Mouse (Mus musculus): ENCODE results near the gene Mrm3.

Gene Mrm3

DNA sequence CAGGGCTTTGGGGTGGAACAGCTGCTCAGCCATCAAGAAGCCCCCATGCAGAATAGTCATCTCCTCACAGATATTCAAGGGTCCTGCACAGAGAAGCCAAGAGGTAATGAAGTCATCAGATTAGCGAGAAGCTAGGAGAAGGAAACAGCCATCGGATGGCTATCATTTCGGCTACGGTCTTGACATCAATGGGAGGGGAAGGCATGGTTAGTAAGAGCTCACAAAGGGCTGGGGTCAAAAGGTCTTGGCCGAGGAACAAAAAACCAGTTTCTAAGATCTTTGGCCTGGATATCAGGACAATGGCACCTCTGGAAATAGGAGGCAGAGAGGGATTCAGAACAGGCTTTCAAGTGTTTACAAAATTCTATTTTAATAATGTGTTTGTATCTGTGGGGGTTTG lies 29.7 kb upstream of the Mrm3 start:
- peaks cover 59% of the 10 kb centered on the region for H3K4me1 ChIP-seq (replicated peaks; ENCODE audit: low read depth, low read length)
- H3K27me3 ChIP-seq (ENCODE audit: insufficient read depth, low read length), result no peaks in the 10 kb centered on the region
- peaks cover 80% of the 10 kb centered on the region for H3K36me3 ChIP-seq (ENCODE audit: insufficient read depth, low read length)
- H3K9me3 ChIP-seq (ENCODE audit: low read length), result no peaks in the 10 kb centered on the region
- H3K4me3 ChIP-seq (replicated peaks; ENCODE audit: low read length), result no peak overlapping the region
- no peak for TF ChIP-seq CTCF (conservative IDR thresholded peaks at IDR 0.05; ENCODE audit: low read length)
- TF ChIP-seq POU5F1 (IDR thresholded peaks at IDR 0.05; ENCODE audit: borderline replicate concordance, low read length), result no peak
- no peak for TF ChIP-seq NANOG (IDR thresholded peaks at IDR 0.05; ENCODE audit: borderline replicate concordance, low read length)

DNA sequence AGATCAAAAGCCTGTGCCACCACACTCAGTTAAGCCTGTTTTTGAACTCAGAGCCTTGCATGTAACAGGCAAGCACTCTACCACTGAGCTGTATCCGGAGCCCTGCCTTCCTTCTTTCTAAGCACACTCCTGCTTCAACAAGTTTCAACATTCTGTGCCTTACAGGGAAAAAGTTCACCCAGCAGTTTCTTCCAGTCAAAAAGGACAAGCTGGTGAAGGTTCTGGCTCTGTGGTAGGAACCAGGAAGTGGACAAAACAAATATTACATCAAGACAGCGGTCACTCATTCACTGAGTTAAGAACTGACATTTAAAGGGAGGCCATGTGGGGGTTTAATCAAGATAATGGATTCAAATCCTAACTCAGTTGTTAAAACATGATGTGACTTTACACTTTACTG lies 28.5 kb upstream of the Mrm3 start:
- TF ChIP-seq CTCF (conservative IDR thresholded peaks at IDR 0.05; ENCODE audit: low read length) (no peak), NANOG (IDR thresholded peaks at IDR 0.05; ENCODE audit: borderline replicate concordance, low read length) (no peak), POU5F1 (IDR thresholded peaks at IDR 0.05; ENCODE audit: borderline replicate concordance, low read length) (no peak)
- Histone ChIP-seq H3K36me3 (ENCODE audit: insufficient read depth, low read length) (peaks cover 79% of the 10 kb centered on the region), H3K27me3 (ENCODE audit: insufficient read depth, low read length) (no peaks in the 10 kb centered on the region), H3K4me1 (replicated peaks; ENCODE audit: low read depth, low read length) (peaks cover 55% of the 10 kb centered on the region), H3K4me3 (replicated peaks; ENCODE audit: low read length) (no peak overlapping the region), H3K9me3 (ENCODE audit: low read length) (no peaks in the 10 kb centered on the region)

DNA sequence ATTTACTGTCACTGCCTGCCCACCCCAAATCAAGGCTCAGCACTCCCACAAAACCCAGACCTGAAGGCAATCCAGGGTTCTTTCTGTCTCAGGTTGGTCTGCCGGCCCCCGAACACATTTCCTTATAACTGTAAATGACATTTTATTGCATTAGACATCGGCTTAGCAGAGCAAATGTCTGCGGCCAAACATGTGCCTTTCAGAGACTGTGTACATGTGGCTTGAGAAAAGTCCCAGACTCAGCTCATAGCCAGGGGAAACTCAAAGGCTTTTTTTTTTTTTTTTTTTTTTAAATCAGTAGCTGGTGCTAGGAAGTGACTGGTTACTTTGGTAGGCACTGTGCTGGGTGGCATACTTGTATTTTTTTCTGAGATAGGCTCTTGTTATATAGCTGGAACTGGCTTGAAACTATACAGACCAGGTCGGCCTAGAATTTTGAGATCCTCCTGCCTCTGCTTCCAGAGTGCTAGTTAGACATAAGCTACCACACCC lies 27.4 kb upstream of the Mrm3 start:
- H3K27me3 ChIP-seq (ENCODE audit: insufficient read depth, low read length), result no peaks in the 10 kb centered on the region
- H3K4me1 ChIP-seq (replicated peaks; ENCODE audit: low read depth, low read length), result peaks cover 53% of the 10 kb centered on the region
- TF ChIP-seq CTCF (conservative IDR thresholded peaks at IDR 0.05; ENCODE audit: low read length), result no peak
- TF ChIP-seq NANOG (IDR thresholded peaks at IDR 0.05; ENCODE audit: borderline replicate concordance, low read length), result no peak
- no peak for TF ChIP-seq POU5F1 (IDR thresholded peaks at IDR 0.05; ENCODE audit: borderline replicate concordance, low read length)
- peaks cover 77% of the 10 kb centered on the region for H3K36me3 ChIP-seq (ENCODE audit: insufficient read depth, low read length)
- peak overlapping the region; percentile 96 for H3K4me3 ChIP-seq (replicated peaks; ENCODE audit: low read length)
- no peaks in the 10 kb centered on the region for H3K9me3 ChIP-seq (ENCODE audit: low read length)

DNA sequence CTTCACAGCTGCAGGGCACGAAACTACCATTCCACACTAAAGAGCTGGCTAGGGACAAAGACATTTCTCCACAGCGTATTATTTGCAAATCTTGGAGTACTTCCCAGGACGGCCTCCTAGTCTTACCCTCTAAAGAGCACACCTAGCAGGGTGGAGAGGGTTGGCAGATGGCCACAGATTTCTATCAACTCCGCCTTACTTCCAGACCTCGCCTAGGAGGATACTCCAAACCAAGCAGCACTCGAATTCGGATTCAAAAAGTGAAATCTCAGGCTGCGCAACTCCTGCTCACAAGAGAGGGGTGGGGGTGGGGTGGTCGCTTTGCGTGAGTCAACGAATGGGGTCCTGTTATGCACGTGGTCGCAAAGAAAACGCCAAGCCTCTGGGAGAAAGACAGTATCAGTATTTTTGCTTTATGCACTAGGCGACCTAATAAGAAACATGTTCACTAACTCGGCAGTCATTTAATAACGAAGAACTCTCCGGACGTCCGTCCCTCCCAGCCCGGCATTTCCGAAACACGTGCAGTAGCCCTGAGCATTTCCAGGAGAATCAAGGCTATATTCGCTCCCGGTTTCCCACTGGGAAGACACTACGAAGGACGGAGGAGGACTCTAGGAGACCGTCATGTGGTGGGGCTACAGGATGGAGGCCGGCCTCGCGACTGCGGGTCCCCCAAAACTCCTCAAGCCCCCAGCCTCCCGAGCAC lies 26.7 kb upstream of the Mrm3 start:
- Histone ChIP-seq H3K9me3 (ENCODE audit: low read length) (no peaks in the 10 kb centered on the region), H3K27me3 (ENCODE audit: insufficient read depth, low read length) (no peaks in the 10 kb centered on the region), H3K36me3 (ENCODE audit: insufficient read depth, low read length) (peaks cover 77% of the 10 kb centered on the region), H3K4me3 (replicated peaks; ENCODE audit: low read length) (peak overlapping the region; percentile 96), H3K4me1 (replicated peaks; ENCODE audit: low read depth, low read length) (peaks cover 52% of the 10 kb centered on the region)
- TF ChIP-seq POU5F1 (IDR thresholded peaks at IDR 0.05; ENCODE audit: borderline replicate concordance, low read length) (no peak), CTCF (conservative IDR thresholded peaks at IDR 0.05; ENCODE audit: low read length) (no peak), NANOG (IDR thresholded peaks at IDR 0.05; ENCODE audit: borderline replicate concordance, low read length) (no peak)

DNA sequence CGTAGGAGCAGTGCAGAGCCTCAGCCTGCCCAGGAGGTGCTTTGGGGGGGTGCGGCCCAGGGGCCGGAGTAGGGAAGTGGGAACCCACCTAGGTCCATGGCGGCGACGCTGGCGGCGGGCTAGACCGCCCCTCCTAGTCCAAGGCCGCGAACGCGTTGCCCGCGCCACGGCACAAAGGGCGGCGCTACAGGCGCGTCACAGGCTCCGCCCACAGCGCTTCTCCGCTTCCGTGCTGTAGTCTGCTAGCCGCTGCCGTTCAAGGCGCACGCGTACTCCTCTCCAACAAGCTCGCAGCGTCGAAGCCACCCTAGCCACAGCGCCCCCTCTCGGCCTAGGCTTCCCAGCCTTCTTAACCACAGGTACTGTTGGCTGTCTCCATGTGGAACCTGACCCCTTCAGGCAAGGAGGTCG lies 26.1 kb upstream of the Mrm3 start, which contains the start of the genes Dbil5 and Gemin4:
Dbil5 (plus strand) TSS at position 219 of the 411 bp plus-strand sequence.
Gemin4 (minus strand) TSS at position 275 of the 411 bp plus-strand sequence.
- TF ChIP-seq POU5F1 (IDR thresholded peaks at IDR 0.05; ENCODE audit: borderline replicate concordance, low read length), result no peak
- no peak for TF ChIP-seq NANOG (IDR thresholded peaks at IDR 0.05; ENCODE audit: borderline replicate concordance, low read length)
- peak; percentile 86 for TF ChIP-seq CTCF (conservative IDR thresholded peaks at IDR 0.05; ENCODE audit: low read length)
- Histone ChIP-seq H3K27me3 (ENCODE audit: insufficient read depth, low read length) (no peaks in the 10 kb centered on the region), H3K4me1 (replicated peaks; ENCODE audit: low read depth, low read length) (peaks cover 49% of the 10 kb centered on the region), H3K36me3 (ENCODE audit: insufficient read depth, low read length) (peaks cover 75% of the 10 kb centered on the region), H3K4me3 (replicated peaks; ENCODE audit: low read length) (peak within 1 kb of the TSS; percentile 96), H3K9me3 (ENCODE audit: low read length) (no peaks in the 10 kb centered on the region)

DNA sequence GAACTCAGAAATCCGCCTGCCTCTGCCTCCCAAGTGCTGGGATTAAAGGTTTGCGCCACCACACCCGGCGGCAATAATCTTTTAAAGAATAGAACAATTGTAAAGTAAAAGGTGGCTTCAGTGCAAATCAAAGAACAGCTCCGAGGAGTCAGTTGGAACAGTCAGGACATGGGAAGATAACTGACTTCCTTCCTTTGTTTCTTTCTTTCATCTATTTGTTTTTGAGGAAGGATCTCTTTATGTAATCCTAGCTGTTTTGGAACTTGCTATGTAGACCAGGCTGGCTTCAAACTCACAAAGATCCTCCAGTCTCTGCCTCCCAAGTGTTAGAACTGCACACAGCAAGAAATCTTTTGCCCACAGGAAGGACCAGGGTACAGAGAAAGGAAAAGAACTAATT lies 18.9 kb upstream of the Mrm3 start:
- H3K36me3 ChIP-seq (ENCODE audit: insufficient read depth, low read length), result peaks cover 56% of the 10 kb centered on the region
- no peaks in the 10 kb centered on the region for H3K9me3 ChIP-seq (ENCODE audit: low read length)
- no peaks in the 10 kb centered on the region for H3K27me3 ChIP-seq (ENCODE audit: insufficient read depth, low read length)
- H3K4me3 ChIP-seq (replicated peaks; ENCODE audit: low read length), result no peak overlapping the region
- peaks cover 20% of the 10 kb centered on the region for H3K4me1 ChIP-seq (replicated peaks; ENCODE audit: low read depth, low read length)
- peak; percentile 84 for TF ChIP-seq NANOG (IDR thresholded peaks at IDR 0.05; ENCODE audit: borderline replicate concordance, low read length)
- TF ChIP-seq CTCF (conservative IDR thresholded peaks at IDR 0.05; ENCODE audit: low read length), result no peak

DNA sequence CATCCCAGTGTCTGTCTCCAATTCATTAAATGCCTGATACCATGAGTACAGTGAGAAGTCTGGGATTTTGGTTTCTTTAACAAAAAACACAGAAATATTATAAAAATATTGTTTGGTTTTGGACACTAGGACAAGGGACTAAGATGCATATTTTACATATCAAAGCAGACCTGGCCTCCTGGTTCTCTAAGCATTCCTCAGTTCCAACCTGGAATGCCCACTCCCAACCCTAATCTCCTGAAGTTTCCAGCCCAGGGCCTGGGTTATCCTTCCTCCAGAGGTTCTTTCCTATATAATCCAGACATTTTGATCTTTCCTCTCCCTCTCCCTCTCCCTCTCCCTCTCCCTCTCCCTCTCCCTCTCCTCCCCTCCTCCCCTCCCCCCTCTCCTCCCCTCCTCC lies 18.5 kb upstream of the Mrm3 start:
- Histone ChIP-seq H3K36me3 (ENCODE audit: insufficient read depth, low read length) (peaks cover 52% of the 10 kb centered on the region), H3K4me1 (replicated peaks; ENCODE audit: low read depth, low read length) (peaks cover 20% of the 10 kb centered on the region), H3K27me3 (ENCODE audit: insufficient read depth, low read length) (no peaks in the 10 kb centered on the region), H3K4me3 (replicated peaks; ENCODE audit: low read length) (no peak overlapping the region), H3K9me3 (ENCODE audit: low read length) (no peaks in the 10 kb centered on the region)
- TF ChIP-seq CTCF (conservative IDR thresholded peaks at IDR 0.05; ENCODE audit: low read length) (no peak), POU5F1 (IDR thresholded peaks at IDR 0.05; ENCODE audit: borderline replicate concordance, low read length) (no peak), NANOG (IDR thresholded peaks at IDR 0.05; ENCODE audit: borderline replicate concordance, low read length) (no peak)

DNA sequence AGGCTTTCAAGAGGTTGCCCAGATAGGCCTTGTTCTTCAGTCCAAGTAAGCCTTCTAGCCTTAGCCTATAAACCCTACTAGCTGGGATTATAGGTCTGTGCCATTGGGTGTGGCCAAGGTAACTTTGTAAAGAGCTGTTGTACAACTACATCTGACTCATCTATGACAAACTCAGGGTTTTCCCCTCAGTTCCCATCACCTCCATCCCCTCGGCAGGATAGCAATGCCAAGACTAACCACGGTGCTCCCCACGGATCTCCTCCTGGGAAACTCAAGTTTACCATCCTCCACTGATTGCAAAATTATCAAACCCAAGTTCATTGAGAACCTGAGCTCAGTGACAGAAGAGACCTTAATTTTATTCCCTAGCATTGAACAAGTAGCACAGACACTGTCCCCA lies 7.4 kb upstream of the Mrm3 start:
- H3K9me3 ChIP-seq (ENCODE audit: low read length), result no peaks in the 10 kb centered on the region
- H3K36me3 ChIP-seq (ENCODE audit: insufficient read depth, low read length), result peaks cover 78% of the 10 kb centered on the region
- TF ChIP-seq POU5F1 (IDR thresholded peaks at IDR 0.05; ENCODE audit: borderline replicate concordance, low read length) (no peak), NANOG (IDR thresholded peaks at IDR 0.05; ENCODE audit: borderline replicate concordance, low read length) (no peak)
- H3K4me3 ChIP-seq (replicated peaks; ENCODE audit: low read length), result no peak overlapping the region
- no peaks in the 10 kb centered on the region; the same call in 1 of the 2 replicates for H3K4me1 ChIP-seq (replicated peaks; ENCODE audit: low read depth, low read length)
- H3K27me3 ChIP-seq (ENCODE audit: insufficient read depth, low read length), result no peaks in the 10 kb centered on the region
